22 mouse cellular contexts compared by ENCODE assay signal in the genomic region with DNA sequence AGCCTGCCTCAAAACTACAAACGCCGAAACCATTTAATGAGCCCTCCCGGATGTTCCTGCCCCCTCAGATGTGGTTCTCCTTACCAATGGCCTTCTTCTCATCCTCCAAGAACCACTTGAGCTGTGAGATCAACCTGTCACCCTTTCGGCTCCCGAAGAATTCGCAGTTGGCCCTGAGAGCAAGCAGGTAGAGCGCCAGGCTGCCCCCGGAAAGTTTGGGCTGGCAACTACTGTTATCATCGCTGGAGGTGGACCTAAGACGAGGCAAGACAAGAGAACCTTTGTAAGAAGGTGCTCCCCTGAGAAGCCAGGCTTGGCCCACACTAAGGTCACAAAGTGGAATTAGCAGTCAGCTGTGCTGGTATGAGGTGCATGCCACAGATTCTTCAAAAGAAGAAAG. TPM values are rescaled to one million over a fixed set of nuclear protein-coding genes. Genes with fewer than 3 reads are reported as not detected.
"Had no signal": no experiment of that assay in that cellular context is flagged by ENCODE, and none has a peak within 500 bp of the region (broad histone marks: within the 10 kb centered on the region; RNA-seq: fewer than 3 reads in every experiment).

No protein-coding gene starts in this region.

- H3K9me3 ChIP-seq: liver, embryonic 13.5 days; liver, embryonic 15.5 days; lung, embryonic 15.5 days; megakaryocyte, embryonic 14.5 days; midbrain, embryonic 13.5 days; midbrain, embryonic 15.5 days; neural tube, embryonic 12.5 days; stomach, embryonic 15.5 days had no signal

- DNase-seq: liver, embryonic 13.5 days; liver, postnatal 0 days; lung, adult 2 months; lung, postnatal 14 days; lung, postnatal 36 days; right cerebral cortex, postnatal 14 days; thymus, adult 2 months; thymus, postnatal 25 days; thymus, postnatal 4 days had no signal

- H3K4me1 ChIP-seq: stomach, embryonic 15.5 days had no signal

- ATAC-seq: liver, postnatal 0 days; lung, postnatal 0 days; midbrain, embryonic 13.5 days; midbrain, embryonic 15.5 days had no signal

- H3K4me2 ChIP-seq: liver, embryonic 13.5 days; liver, embryonic 15.5 days; lung, embryonic 15.5 days; midbrain, embryonic 11.5 days; midbrain, embryonic 13.5 days; midbrain, embryonic 15.5 days; neural tube, embryonic 12.5 days; stomach, embryonic 15.5 days had no signal

- H3K4me3 ChIP-seq: liver, embryonic 13.5 days; liver, embryonic 15.5 days; lung, embryonic 15.5 days; megakaryocyte, embryonic 14.5 days; midbrain, embryonic 13.5 days; midbrain, embryonic 15.5 days; neural tube, embryonic 12.5 days; stomach, embryonic 15.5 days had no signal

- H3K27me3 ChIP-seq: liver, embryonic 13.5 days; liver, embryonic 15.5 days; lung, embryonic 15.5 days; midbrain, embryonic 13.5 days; midbrain, embryonic 15.5 days; neural tube, embryonic 12.5 days; stomach, embryonic 15.5 days had no signal

- H3K27ac ChIP-seq: liver, embryonic 13.5 days; liver, embryonic 15.5 days; lung, embryonic 15.5 days; macrophage; midbrain, embryonic 13.5 days; midbrain, embryonic 15.5 days; neural tube, embryonic 12.5 days; stomach, embryonic 15.5 days; stomach, postnatal 0 days had no signal

- H3K36me3 ChIP-seq: midbrain, embryonic 15.5 days; stomach, embryonic 15.5 days had no signal

- H3K9ac ChIP-seq: liver, embryonic 13.5 days; liver, embryonic 15.5 days; liver, postnatal 0 days; lung, embryonic 15.5 days; midbrain, embryonic 13.5 days; midbrain, embryonic 15.5 days; neural tube, embryonic 12.5 days; stomach, embryonic 15.5 days had no signal

RNA-seq across cellular contexts. Expression of a gene that starts 31.0 kb away (rescaled TPM):
- total RNA-seq: megakaryocyte progenitor cell, adult 5-6 weeks; monocyte, adult 5-6 weeks had no signal
- polyA plus RNA-seq: liver, embryonic 13.5 days; liver, embryonic 15.5 days; liver, postnatal 0 days had no signal
